Mouse (Mus musculus) lung, adult 2 months (tissue): ENCODE results near the gene Rnf133.

Experiments
- CTCF ChIP-seq: fragments of 200-500 bp; IDR thresholded peaks from 2 replicates; pipeline ENCODE4 v1.5.1; 2011; ENCODE audit warnings: mild to moderate bottlenecking, low read length, control low read depth; ENCODE audit not compliant: insufficient read depth
- POLR2A ChIP-seq: fragments of 200-500 bp; IDR thresholded peaks from 2 replicates; pipeline ENCODE4 v1.6.1; 2011; ENCODE audit warnings: low read depth, mild to moderate bottlenecking, control low read depth, low read length, borderline replicate concordance; ENCODE audit errors: extremely low read depth

GRCm38 (mm10) chr6:23650205-23650604, at the start of gene Rnf133:
- TF ChIP-seq CTCF (no peak), POLR2A (no peak)
